Mouse (Mus musculus): ENCODE results near the gene Sdha.

Sdha gene

DNA sequence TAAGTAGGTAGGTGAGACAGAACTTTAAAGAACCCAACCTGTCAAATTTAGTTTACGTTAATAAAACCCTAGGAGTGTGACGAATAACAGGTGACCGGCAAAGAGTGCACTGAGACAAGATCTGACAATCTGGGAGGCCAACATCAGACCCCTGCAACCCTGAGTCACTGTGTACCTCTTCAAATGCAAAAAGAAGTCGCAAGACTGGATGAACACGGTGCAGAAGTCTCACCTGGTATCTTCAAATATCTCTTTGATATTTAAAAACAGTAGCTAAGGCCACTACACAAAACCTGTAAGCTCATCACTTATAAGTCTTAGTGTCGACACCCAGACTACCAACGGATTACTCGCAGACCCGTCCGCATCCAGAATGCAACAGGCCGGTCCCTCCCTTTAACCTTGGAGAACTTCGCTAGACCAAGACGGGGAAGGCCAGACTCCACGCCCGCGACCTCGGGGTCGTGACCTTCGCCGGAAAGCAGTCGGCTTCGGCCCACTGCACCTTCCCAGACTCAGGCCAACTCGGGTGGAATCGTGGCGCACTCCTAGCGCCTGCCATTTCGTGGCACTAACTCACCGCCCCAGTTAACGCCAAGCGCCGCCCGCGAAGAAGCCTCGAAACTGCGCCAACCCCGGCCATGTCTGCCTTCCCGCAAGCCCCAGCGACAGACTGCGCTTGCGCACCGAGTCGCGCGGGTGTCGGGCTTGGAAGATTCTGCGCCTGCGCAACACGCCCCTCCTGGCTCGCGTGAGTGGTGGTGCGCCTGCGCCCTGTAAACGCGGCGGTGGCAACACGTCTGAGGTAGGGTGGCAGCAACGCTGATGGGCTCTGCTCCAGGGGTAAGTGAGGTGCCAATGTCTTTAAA is at the start of gene Sdha, which contains the start of gene Ccdc127:
Gene Sdha (minus strand): TSS at position 715 of the 869 bp plus-strand sequence.
Gene Ccdc127 (plus strand): TSS at position 744 of the 869 bp plus-strand sequence.
- peak; percentile 99 for DNase-seq (ENCODE audit: low read depth, low spot score)
- no peaks in the 10 kb centered on the region for H3K27me3 ChIP-seq (ENCODE audit: control insufficient read depth, insufficient read depth, low read length, poor library complexity, severe bottlenecking)
- H3K36me3 ChIP-seq (ENCODE audit: control insufficient read depth, insufficient read depth, low read length, poor library complexity, severe bottlenecking) = no peaks in the 10 kb centered on the region

GRCm38 (mm10) chr13:74399298-74399839 is 49.3 kb upstream of the Sdha start, which contains the start of gene Ftl1-ps1:
Gene Ftl1-ps1, plus strand, starts transcription at chr13:74399694.
- Histone ChIP-seq H3K36me3 (ENCODE audit: control insufficient read depth, insufficient read depth, low read length, poor library complexity, severe bottlenecking) (no peaks in the 10 kb centered on the region), H3K27me3 (ENCODE audit: control insufficient read depth, insufficient read depth, low read length, poor library complexity, severe bottlenecking) (no peaks in the 10 kb centered on the region)
- no peak for DNase-seq (ENCODE audit: low read depth, low spot score)

DNA sequence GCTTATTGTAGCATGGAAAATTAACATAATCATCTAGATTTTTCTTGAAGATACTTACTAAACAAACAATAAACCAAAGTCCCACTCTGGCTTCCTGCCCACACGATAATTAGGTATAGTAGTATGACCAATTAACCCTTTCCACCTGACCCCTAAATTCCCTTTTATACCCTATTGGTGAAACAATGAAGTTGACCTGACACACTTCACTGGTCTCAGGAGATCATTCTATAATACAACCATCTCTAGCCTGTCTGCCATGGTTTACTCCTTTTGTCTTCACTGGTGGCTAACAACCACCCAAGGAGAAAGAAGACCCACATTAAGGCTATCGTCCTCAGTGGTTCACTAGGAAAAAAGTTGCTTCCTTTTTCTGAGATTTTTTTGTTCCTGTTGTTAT is 41.1 kb upstream of the Sdha start:
- Histone ChIP-seq H3K36me3 (ENCODE audit: control insufficient read depth, insufficient read depth, low read length, poor library complexity, severe bottlenecking) (no peaks in the 10 kb centered on the region), H3K27me3 (ENCODE audit: control insufficient read depth, insufficient read depth, low read length, poor library complexity, severe bottlenecking) (no peaks in the 10 kb centered on the region)
- DNase-seq (ENCODE audit: low read depth, low spot score) = peak; percentile 1

DNA sequence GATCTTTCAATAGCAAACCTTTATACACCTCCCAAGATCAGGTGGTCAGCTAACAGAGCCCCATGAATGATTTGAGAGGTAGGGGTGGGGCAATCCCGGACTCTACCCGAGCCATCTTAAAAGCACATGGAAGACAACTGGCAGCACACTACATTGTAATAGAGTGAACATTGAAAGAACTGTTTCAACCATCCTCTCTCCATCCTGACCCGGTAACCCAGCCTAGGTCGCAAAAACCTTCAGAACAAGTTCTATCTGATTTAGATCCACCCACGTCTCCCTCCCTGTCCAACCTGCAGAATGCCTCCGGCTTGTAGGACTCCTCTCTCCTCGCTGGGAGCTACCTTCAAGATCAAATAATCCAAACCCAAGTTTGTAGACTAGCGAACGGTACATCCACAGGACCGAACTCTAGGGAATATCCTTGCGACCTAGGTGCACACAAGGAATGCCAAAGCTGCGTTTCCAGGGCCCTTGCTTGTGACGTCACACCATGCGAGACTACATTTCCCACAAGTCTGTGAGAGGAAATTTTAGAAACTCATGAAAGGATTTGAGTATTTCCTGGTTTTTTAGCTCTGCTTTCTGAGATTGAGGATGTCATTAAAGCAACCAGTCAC is 40.4 kb upstream of the Sdha start, which contains the start of gene Zfp72:
Gene Zfp72 (minus strand): TSS at position 466 of the 620 bp plus-strand sequence.
- Histone ChIP-seq H3K27me3 (ENCODE audit: control insufficient read depth, insufficient read depth, low read length, poor library complexity, severe bottlenecking) (no peaks in the 10 kb centered on the region), H3K36me3 (ENCODE audit: control insufficient read depth, insufficient read depth, low read length, poor library complexity, severe bottlenecking) (no peaks in the 10 kb centered on the region)
- DNase-seq (ENCODE audit: low read depth, low spot score) = peak; percentile 72

DNA sequence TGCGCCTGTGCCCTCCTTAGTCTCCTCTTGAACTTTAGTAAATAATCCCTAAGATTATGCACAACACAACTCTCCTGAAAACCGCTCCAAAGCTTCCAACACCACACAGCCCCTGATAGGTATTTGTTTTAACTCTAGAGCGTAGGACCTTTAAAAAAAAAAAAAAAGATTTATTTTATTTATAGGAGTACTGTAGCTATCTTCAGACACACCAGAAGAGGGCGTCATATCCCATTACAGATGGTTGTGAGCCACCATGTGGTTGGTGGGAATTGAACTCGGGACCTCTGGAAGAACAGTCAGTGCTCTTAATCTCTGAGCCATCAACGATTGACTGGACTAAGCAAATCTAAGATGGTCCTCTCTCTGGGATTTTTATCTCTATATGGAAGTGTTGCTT is 39.6 kb upstream of the Sdha start:
- Histone ChIP-seq H3K36me3 (ENCODE audit: control insufficient read depth, insufficient read depth, low read length, poor library complexity, severe bottlenecking) (no peaks in the 10 kb centered on the region), H3K27me3 (ENCODE audit: control insufficient read depth, insufficient read depth, low read length, poor library complexity, severe bottlenecking) (no peaks in the 10 kb centered on the region)
- no peak for DNase-seq (ENCODE audit: low read depth, low spot score)

GRCm38 (mm10) chr13:74382289-74382688 is 32.2 kb upstream of the Sdha start:
- no peaks in the 10 kb centered on the region for H3K27me3 ChIP-seq (ENCODE audit: control insufficient read depth, insufficient read depth, low read length, poor library complexity, severe bottlenecking)
- DNase-seq (ENCODE audit: low read depth, low spot score) = no peak

GRCm38 (mm10) chr13:74381533-74382276 is 31.6 kb upstream of the Sdha start:
- 0 out of 2 replicates have a peak, but pooled peaks cover 2% of the 10 kb centered on the region for H3K36me3 ChIP-seq (ENCODE audit: control insufficient read depth, insufficient read depth, low read length, poor library complexity, severe bottlenecking)
- no peaks in the 10 kb centered on the region for H3K27me3 ChIP-seq (ENCODE audit: control insufficient read depth, insufficient read depth, low read length, poor library complexity, severe bottlenecking)
- DNase-seq (ENCODE audit: low read depth, low spot score) = no peak

More at GRCm38 (mm10) chr13:74382289-74382688, 32.2 kb upstream of the Sdha start:
- H3K36me3 ChIP-seq (ENCODE audit: control insufficient read depth, insufficient read depth, low read length, poor library complexity, severe bottlenecking) = 0 out of 2 replicates have a peak, but pooled peaks cover 2% of the 10 kb centered on the region

DNA sequence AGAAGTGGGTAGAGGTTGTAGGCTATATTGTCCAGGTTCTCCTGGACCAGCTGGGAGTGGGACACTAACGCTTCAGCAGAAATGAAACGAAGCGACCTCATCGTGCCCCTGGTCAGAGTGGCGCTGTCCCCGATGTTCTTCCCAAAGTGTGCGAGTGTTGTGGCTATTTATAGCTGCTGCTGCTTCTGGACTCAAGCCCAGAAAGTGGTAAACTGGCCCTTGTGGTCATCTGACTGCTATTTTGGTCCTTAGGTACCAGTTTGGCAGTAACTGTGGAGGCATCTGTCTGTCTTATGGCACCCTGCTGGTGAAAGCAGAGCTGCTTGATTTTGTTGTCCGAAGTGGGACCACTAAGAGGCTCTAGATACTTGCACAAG is 13.8 kb upstream of the Sdha start, which contains the start of gene Lrrc14b:
Gene Lrrc14b (minus strand): TSS at position 147 of the 377 bp plus-strand sequence.
- DNase-seq (ENCODE audit: low read depth, low spot score) = no peak
- H3K27me3 ChIP-seq (ENCODE audit: control insufficient read depth, insufficient read depth, low read length, poor library complexity, severe bottlenecking) = no peaks in the 10 kb centered on the region
- H3K36me3 ChIP-seq (ENCODE audit: control insufficient read depth, insufficient read depth, low read length, poor library complexity, severe bottlenecking) = no peaks in the 10 kb centered on the region

DNA sequence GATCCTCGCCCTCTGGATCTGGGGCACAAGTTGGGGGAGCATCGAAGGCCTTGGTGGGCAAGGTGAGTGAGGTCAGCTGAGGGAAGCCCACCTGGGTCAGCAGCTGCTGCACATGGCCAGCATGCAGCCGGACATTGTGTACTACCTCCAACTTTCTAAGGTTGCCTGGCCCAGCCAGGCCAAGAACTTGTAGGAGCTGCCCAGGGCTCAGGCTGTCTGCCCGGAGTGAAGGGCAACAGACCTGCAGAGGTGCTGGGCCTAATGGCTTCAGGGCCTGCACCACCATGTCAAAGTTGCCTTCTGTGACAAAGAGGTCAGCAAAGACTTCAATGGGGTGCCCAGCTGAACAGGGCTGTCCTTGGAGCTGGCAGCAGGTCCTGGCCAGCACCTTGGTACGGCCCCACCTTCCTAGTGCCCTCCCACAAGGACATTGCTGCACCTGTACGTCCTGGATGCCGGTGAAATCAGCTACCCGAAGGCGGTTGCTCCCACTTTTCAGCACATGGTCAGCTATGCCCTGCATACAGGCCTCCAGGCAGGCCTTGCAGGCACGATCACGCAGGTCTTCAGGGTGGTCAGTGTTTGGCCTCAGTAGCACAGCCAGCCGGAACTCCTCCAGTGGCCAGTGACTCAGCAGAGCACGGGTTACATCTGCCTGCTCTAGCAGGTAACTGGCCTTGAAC is 13.2 kb upstream of the Sdha start:
- DNase-seq (ENCODE audit: low read depth, low spot score) = no peak
- Histone ChIP-seq H3K27me3 (ENCODE audit: control insufficient read depth, insufficient read depth, low read length, poor library complexity, severe bottlenecking) (no peaks in the 10 kb centered on the region), H3K36me3 (ENCODE audit: control insufficient read depth, insufficient read depth, low read length, poor library complexity, severe bottlenecking) (peaks cover 3% of the 10 kb centered on the region; the same call in 1 of the 2 replicates)

GRCm38 (mm10) chr13:74362218-74362617 is 12.1 kb upstream of the Sdha start:
- Histone ChIP-seq H3K27me3 (ENCODE audit: control insufficient read depth, insufficient read depth, low read length, poor library complexity, severe bottlenecking) (no peaks in the 10 kb centered on the region), H3K36me3 (ENCODE audit: control insufficient read depth, insufficient read depth, low read length, poor library complexity, severe bottlenecking) (peaks cover 3% of the 10 kb centered on the region; the same call in 1 of the 2 replicates)
- DNase-seq (ENCODE audit: low read depth, low spot score) = peak; percentile 38

DNA sequence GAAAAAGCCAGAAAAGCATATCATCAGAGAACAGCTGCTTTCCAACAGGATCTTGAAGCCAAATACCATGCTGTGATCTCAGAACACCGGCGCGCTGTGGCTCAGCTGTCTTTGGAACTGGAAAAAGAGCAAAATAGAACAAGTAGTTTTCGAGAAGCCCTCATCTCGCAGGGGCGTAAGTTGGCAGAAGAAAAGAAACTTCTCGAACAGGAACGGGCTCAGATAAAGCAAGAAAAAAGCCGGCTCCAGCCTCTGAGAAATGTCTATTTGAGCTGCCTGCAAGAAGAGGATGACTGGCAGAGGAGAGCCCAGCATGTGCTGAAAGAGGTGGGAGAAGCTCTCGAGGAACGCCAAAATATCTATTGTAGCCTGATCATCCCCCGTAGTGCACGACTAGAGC is 6.4 kb upstream of the Sdha start:
- Histone ChIP-seq H3K27me3 (ENCODE audit: control insufficient read depth, insufficient read depth, low read length, poor library complexity, severe bottlenecking) (no peaks in the 10 kb centered on the region), H3K36me3 (ENCODE audit: control insufficient read depth, insufficient read depth, low read length, poor library complexity, severe bottlenecking) (peaks cover 11% of the 10 kb centered on the region)
- no peak for DNase-seq (ENCODE audit: low read depth, low spot score)

DNA sequence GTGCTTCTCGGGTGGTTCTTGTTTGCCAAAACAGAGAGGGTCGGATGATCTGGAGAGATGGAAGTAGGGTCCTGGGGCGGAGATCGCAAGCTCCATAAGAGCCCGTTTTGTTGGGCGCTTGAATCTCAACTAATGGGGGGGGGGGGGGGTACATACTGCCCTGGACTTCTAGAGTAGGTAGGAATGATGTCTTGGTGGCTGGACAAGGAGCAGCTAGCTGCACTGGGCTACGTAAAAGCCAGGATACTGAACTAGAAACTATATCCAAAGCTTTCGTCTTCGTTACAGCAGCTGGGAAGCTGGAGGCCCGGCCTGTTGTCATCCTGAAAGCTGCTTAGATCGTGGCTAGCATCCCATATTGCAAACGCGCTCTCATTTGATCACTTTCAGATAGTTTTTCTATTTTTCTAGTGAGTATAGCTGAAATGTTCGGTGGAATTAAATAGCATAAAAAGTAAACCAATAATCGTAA is 391 bp upstream of the Sdha start:
- Histone ChIP-seq H3K36me3 (ENCODE audit: control insufficient read depth, insufficient read depth, low read length, poor library complexity, severe bottlenecking) (no peaks in the 10 kb centered on the region; the same call in 1 of the 2 replicates), H3K27me3 (ENCODE audit: control insufficient read depth, insufficient read depth, low read length, poor library complexity, severe bottlenecking) (no peaks in the 10 kb centered on the region)
- no peak for DNase-seq (ENCODE audit: low read depth, low spot score)

- no peaks in the 10 kb centered on the region for H3K27me3 ChIP-seq (ENCODE audit: control insufficient read depth, insufficient read depth, low read length, poor library complexity, severe bottlenecking)
- H3K36me3 ChIP-seq (ENCODE audit: control insufficient read depth, insufficient read depth, low read length, poor library complexity, severe bottlenecking) = peaks cover 18% of the 10 kb centered on the region
- peak; percentile 80 for DNase-seq (ENCODE audit: low read depth, low spot score)
Observed at GRCm38 (mm10) chr13:74341036-74341435, 9.0 kb downstream of the Sdha start.

- no peak for DNase-seq (ENCODE audit: low read depth, low spot score)
Observed at GRCm38 (mm10) chr13:74329321-74329720, 20.8 kb downstream of the Sdha start.

More at GRCm38 (mm10) chr13:74329321-74329720, 20.8 kb downstream of the Sdha start:
- peaks cover 31% of the 10 kb centered on the region for H3K36me3 ChIP-seq (ENCODE audit: control insufficient read depth, insufficient read depth, low read length, poor library complexity, severe bottlenecking)
- no peaks in the 10 kb centered on the region for H3K27me3 ChIP-seq (ENCODE audit: control insufficient read depth, insufficient read depth, low read length, poor library complexity, severe bottlenecking)
